28 mouse cellular contexts compared by ENCODE assay signal in genomic region chr17:12834826-12835225, GRCm38 (mm10). TPM values are rescaled to one million over a fixed set of nuclear protein-coding genes. Genes with fewer than 3 reads are reported as not detected.
DNase-seq lines count a peak whose midpoint lies in the region; ATAC-seq and TF ChIP-seq lines count a peak whose summit lies in the region.
"Had no signal": no experiment of that assay in that cellular context is flagged by ENCODE, and none has a peak within 500 bp of the region (broad histone marks: within the 10 kb centered on the region; RNA-seq: fewer than 3 reads in every experiment).

No protein-coding gene starts in this region.

- no peaks in the 10 kb centered on the region for H3K4me1 ChIP-seq in heart, embryonic 10.5 days
- H3K4me1 ChIP-seq in neural tube, embryonic 11.5 days (ENCODE audit: control insufficient read depth, insufficient read depth, low read length), result no peaks in the 10 kb centered on the region
- peaks cover 7% of the 10 kb centered on the region for H3K4me1 ChIP-seq in embryonic facial prominence, embryonic 14.5 days (ENCODE audit: control insufficient read depth, insufficient read depth, low read length)
- peaks cover 7% of the 10 kb centered on the region for H3K4me1 ChIP-seq in limb, embryonic 14.5 days (ENCODE audit: control insufficient read depth, insufficient read depth, low read length)
- no peaks in the 10 kb centered on the region for H3K4me1 ChIP-seq in forebrain, embryonic 12.5 days
- H3K4me1 ChIP-seq: liver, embryonic 12.5 days; midbrain, embryonic 13.5 days; neural tube, embryonic 12.5 days had no signal

- no peaks in the 10 kb centered on the region for H3K36me3 ChIP-seq in heart, embryonic 10.5 days
- no peaks in the 10 kb centered on the region for H3K36me3 ChIP-seq in neural tube, embryonic 11.5 days (ENCODE audit: control insufficient read depth, insufficient read depth, low read length)
- H3K36me3 ChIP-seq in embryonic facial prominence, embryonic 14.5 days (ENCODE audit: control insufficient read depth, insufficient read depth, low read length), result no peaks in the 10 kb centered on the region
- no peaks in the 10 kb centered on the region for H3K36me3 ChIP-seq in limb, embryonic 14.5 days (ENCODE audit: control insufficient read depth, insufficient read depth, low read length)
- no peaks in the 10 kb centered on the region for H3K36me3 ChIP-seq in forebrain, embryonic 12.5 days (replicated peaks)
- H3K36me3 ChIP-seq: embryonic facial prominence, embryonic 15.5 days; liver, embryonic 12.5 days; midbrain, embryonic 13.5 days; neural tube, embryonic 12.5 days had no signal

- intact Hi-C loops in heart, postnatal 10 days (cut with DNase I), result no loop called here

- WGBS in heart, embryonic 10.5 days, result 77% methylated on average over 3 of the region's 3 CpGs
- 62% methylated on average over 3 of the region's 3 CpGs for WGBS in neural tube, embryonic 11.5 days
- WGBS in embryonic facial prominence, embryonic 14.5 days, result 32% methylated on average over 3 of the region's 3 CpGs
- WGBS in limb, embryonic 14.5 days, result 18% methylated on average over 3 of the region's 3 CpGs
- WGBS in forebrain, embryonic 12.5 days, result 64% methylated on average over 2 of the region's 3 CpGs

- no peak for ATAC-seq in neural tube, embryonic 11.5 days (ENCODE audit: insufficient read depth, low FRiP score, low TSS enrichment)
- no peak for ATAC-seq in embryonic facial prominence, embryonic 14.5 days (ENCODE audit: low read depth)
- peak; percentile 66 for ATAC-seq in limb, embryonic 14.5 days (ENCODE audit: low FRiP score, low read depth)
- no peak for ATAC-seq in forebrain, embryonic 12.5 days (ENCODE audit: low FRiP score)
- ATAC-seq: forebrain, postnatal 0 days; intestine, postnatal 0 days; liver, embryonic 12.5 days; midbrain, embryonic 13.5 days had no signal

- no peaks in the 10 kb centered on the region for H3K9me3 ChIP-seq in heart, embryonic 10.5 days
- H3K9me3 ChIP-seq in neural tube, embryonic 11.5 days (ENCODE audit: control insufficient read depth, low read length), result no peaks in the 10 kb centered on the region
- H3K9me3 ChIP-seq in embryonic facial prominence, embryonic 14.5 days (ENCODE audit: control insufficient read depth, low read length), result no peaks in the 10 kb centered on the region
- 0 out of 2 replicates have a peak, but pooled peaks cover 4% of the 10 kb centered on the region for H3K9me3 ChIP-seq in limb, embryonic 14.5 days (ENCODE audit: control insufficient read depth, low read length)
- no peaks in the 10 kb centered on the region for H3K9me3 ChIP-seq in forebrain, embryonic 12.5 days
- H3K9me3 ChIP-seq: embryonic facial prominence, embryonic 15.5 days; liver, embryonic 12.5 days; midbrain, embryonic 13.5 days had no signal

- no peaks in the 10 kb centered on the region for H3K27me3 ChIP-seq in heart, embryonic 10.5 days (ENCODE audit: insufficient read depth, poor library complexity, severe bottlenecking)
- H3K27me3 ChIP-seq in neural tube, embryonic 11.5 days (ENCODE audit: control insufficient read depth, insufficient read depth, low read length), result no peaks in the 10 kb centered on the region
- no peaks in the 10 kb centered on the region for H3K27me3 ChIP-seq in embryonic facial prominence, embryonic 14.5 days (replicated peaks; ENCODE audit: control insufficient read depth, insufficient read depth, low read length)
- no peaks in the 10 kb centered on the region for H3K27me3 ChIP-seq in limb, embryonic 14.5 days (ENCODE audit: control insufficient read depth, insufficient read depth, low read length)
- H3K27me3 ChIP-seq in forebrain, embryonic 12.5 days, result no peaks in the 10 kb centered on the region
- H3K27me3 ChIP-seq: embryonic facial prominence, embryonic 15.5 days; midbrain, embryonic 13.5 days; neural tube, embryonic 12.5 days had no signal

- peak; percentile 16 for DNase-seq in heart, embryonic 10.5 days (ENCODE audit: low spot score)
- DNase-seq in heart, postnatal 10 days, result no peak
- DNase-seq in neural tube, embryonic 11.5 days (ENCODE audit: low spot score), result peak; percentile 17
- no peak for DNase-seq in neural tube, embryonic 10.5 days (ENCODE audit: extremely low spot score, low spot score)
- peak; percentile 29 for DNase-seq in embryonic facial prominence, embryonic 14.5 days (ENCODE audit: low spot score)
- DNase-seq in limb, embryonic 14.5 days (ENCODE audit: low spot score), result peak; percentile 71
- DNase-seq in right cerebral cortex, adult 18-20 months, result no peak
- DNase-seq: adrenal gland, adult 2 months; cerebellum, adult 18-20 months; cerebellum, postnatal 25 days; forebrain, postnatal 0 days; lung, adult 2 months; thymus, postnatal 14 days had no signal

- no peak overlapping the region for H3K4me3 ChIP-seq in heart, embryonic 10.5 days
- H3K4me3 ChIP-seq in neural tube, embryonic 11.5 days (ENCODE audit: low read depth, low read length), result no peak overlapping the region
- H3K4me3 ChIP-seq in embryonic facial prominence, embryonic 14.5 days (ENCODE audit: low read depth, low read length), result no peak overlapping the region
- H3K4me3 ChIP-seq in limb, embryonic 14.5 days (replicated peaks; ENCODE audit: low read length), result no peak overlapping the region
- H3K4me3 ChIP-seq in forebrain, embryonic 12.5 days (replicated peaks), result no peak overlapping the region
- H3K4me3 ChIP-seq: embryonic facial prominence, embryonic 15.5 days; liver, embryonic 12.5 days; megakaryocyte, embryonic 14.5 days; midbrain, embryonic 13.5 days; neural tube, embryonic 12.5 days had no signal

- no peak overlapping the region for H3K9ac ChIP-seq in neural tube, embryonic 11.5 days (ENCODE audit: low read length)
- H3K9ac ChIP-seq in embryonic facial prominence, embryonic 14.5 days (ENCODE audit: low read depth, low read length), result no peak overlapping the region
- H3K9ac ChIP-seq in limb, embryonic 14.5 days (ENCODE audit: low read depth, low read length, severe bottlenecking), result no peak overlapping the region
- H3K9ac ChIP-seq in forebrain, embryonic 12.5 days, result no peak overlapping the region
- H3K9ac ChIP-seq: embryonic facial prominence, embryonic 15.5 days; forebrain, postnatal 0 days; liver, embryonic 12.5 days; midbrain, embryonic 13.5 days; neural tube, embryonic 12.5 days had no signal

- no peak overlapping the region for H3K4me2 ChIP-seq in neural tube, embryonic 11.5 days (ENCODE audit: low read depth)
- no peak overlapping the region for H3K4me2 ChIP-seq in embryonic facial prominence, embryonic 14.5 days (ENCODE audit: low read depth, low read length)
- H3K4me2 ChIP-seq in limb, embryonic 14.5 days (replicated peaks; ENCODE audit: low read depth, low read length, severe bottlenecking), result no peak overlapping the region
- no peak overlapping the region for H3K4me2 ChIP-seq in forebrain, embryonic 12.5 days
- H3K4me2 ChIP-seq: embryonic facial prominence, embryonic 15.5 days; liver, embryonic 12.5 days; midbrain, embryonic 13.5 days; neural tube, embryonic 12.5 days had no signal

- no peak for TF ChIP-seq POLR2A in limb, embryonic 14.5 days (IDR thresholded peaks at IDR 0.05; ENCODE audit: borderline replicate concordance, extremely low read depth, insufficient read depth, insufficient read length)

- no peak overlapping the region for H3K27ac ChIP-seq in heart, embryonic 10.5 days
- no peak overlapping the region for H3K27ac ChIP-seq in neural tube, embryonic 11.5 days (ENCODE audit: low read depth, low read length)
- peak overlapping the region; percentile 8; the same call in 1 of the 2 replicates for H3K27ac ChIP-seq in embryonic facial prominence, embryonic 14.5 days (replicated peaks; ENCODE audit: low read depth, low read length)
- H3K27ac ChIP-seq in limb, embryonic 14.5 days (replicated peaks; ENCODE audit: low read depth, low read length), result no peak overlapping the region
- no peak overlapping the region for H3K27ac ChIP-seq in forebrain, embryonic 12.5 days
- H3K27ac ChIP-seq: embryonic facial prominence, embryonic 15.5 days; liver, embryonic 12.5 days; midbrain, embryonic 13.5 days; neural tube, embryonic 12.5 days had no signal

RNA-seq across cellular contexts. Expression of gene Mas1, which starts 33.1 kb away (rescaled TPM):
- 0.30 and 0.36 TPM in 2 replicates for polyA plus RNA-seq in heart, embryonic 10.5 days (2016; fragmentation: Nextera tagmentation; extraction: Ambion mirVana)
- under 1 TPM; 0.22 to 0.50 TPM for total RNA-seq in heart, postnatal 10 days (2021)
- polyA plus RNA-seq in neural tube, embryonic 11.5 days (2014; fragmentation: Nextera tagmentation; extraction: Ambion mirVana), result 0.19 and 0.28 TPM in 2 replicates
- 0.99 and 2.1 TPM in 2 replicates for polyA plus RNA-seq in embryonic facial prominence, embryonic 14.5 days (2014; fragmentation: Nextera tagmentation; extraction: Ambion mirVana)
- 1.7 and 1.9 TPM in 2 replicates for polyA plus RNA-seq in limb, embryonic 14.5 days (2012; rRNA removed)
- 1.4 and 2.1 TPM in 2 replicates for polyA plus RNA-seq in limb, embryonic 14.5 days (2014; fragmentation: Nextera tagmentation; extraction: Ambion mirVana)
- polyA plus RNA-seq in forebrain, embryonic 12.5 days (2016; fragmentation: Nextera tagmentation; extraction: Ambion mirVana), result 0.38 TPM in 1 of 2 replicates, not detected in the other
- total RNA-seq: adrenal gland, adult 2 months; adrenal gland, postnatal 4 days; MEL; monocyte, adult 5-6 weeks had no signal
- polyA plus RNA-seq: adrenal gland, adult 2 months; C2C12; midbrain, embryonic 13.5 days; spleen, adult 2 months had no signal

RNA-seq across cellular contexts. Expression of gene Mrgprh, which starts 41.0 kb away (rescaled TPM):
- 0.07 TPM in 1 of 2 replicates, not detected in the other for polyA plus RNA-seq in heart, embryonic 10.5 days (2016; fragmentation: Nextera tagmentation; extraction: Ambion mirVana)
- 1 to 10 TPM; 1.9 to 2.1 TPM for total RNA-seq in heart, postnatal 10 days (2021)
- not detected in 2 replicates for polyA plus RNA-seq in neural tube, embryonic 11.5 days (2014; fragmentation: Nextera tagmentation; extraction: Ambion mirVana)
- polyA plus RNA-seq in embryonic facial prominence, embryonic 14.5 days (2014; fragmentation: Nextera tagmentation; extraction: Ambion mirVana), result 0.10 and 0.14 TPM in 2 replicates
- polyA plus RNA-seq in limb, embryonic 14.5 days (2012; rRNA removed), result 0.38 and 0.73 TPM in 2 replicates
- polyA plus RNA-seq in limb, embryonic 14.5 days (2014; fragmentation: Nextera tagmentation; extraction: Ambion mirVana), result 0.10 and 0.14 TPM in 2 replicates
- not detected in 2 replicates for polyA plus RNA-seq in forebrain, embryonic 12.5 days (2016; fragmentation: Nextera tagmentation; extraction: Ambion mirVana)
- total RNA-seq: forebrain, postnatal 0 days; MEL; monocyte, adult 5-6 weeks had no signal
- polyA plus RNA-seq: adrenal gland, adult 2 months; C2C12; forebrain, postnatal 0 days; heart, embryonic 16.5 days; hindbrain, embryonic 11.5 days; intestine, postnatal 0 days; liver, embryonic 12.5 days; midbrain, embryonic 13.5 days; neural tube, embryonic 12.5 days; spleen, adult 2 months; stomach, embryonic 14.5 days had no signal

Comparison
In these comparisons a context has a peak if more than half of its experiments do, and no peak if none do; other contexts are left out.
1. DNase-seq: peak in heart, embryonic 10.5 days (single experiment), neural tube, embryonic 11.5 days (single experiment), embryonic facial prominence, embryonic 14.5 days (single experiment) and limb, embryonic 14.5 days (single experiment); none in heart, postnatal 10 days (0 of 2), neural tube, embryonic 10.5 days (single experiment) and right cerebral cortex, adult 18-20 months (single experiment).